Mouse (Mus musculus) olfactory bulb, adult 2 months (tissue): ENCODE results near the gene Dnah10.

Experiments
- CTCF ChIP-seq: fragments of 200-500 bp; IDR thresholded peaks from 2 replicates; pipeline ENCODE4 v1.5.1; 2012; ENCODE audit warnings: low read depth, mild to moderate bottlenecking, low read length, moderate library complexity; ENCODE audit not compliant: insufficient read depth
- POLR2A ChIP-seq: fragments of 200-500 bp; IDR thresholded peaks from 2 replicates; pipeline ENCODE4 v1.6.1; 2012; ENCODE audit warnings: mild to moderate bottlenecking, low read depth, low read length, moderate library complexity; ENCODE audit not compliant: insufficient read depth

- TF ChIP-seq CTCF (peak; percentile 57), POLR2A (no peak)
Observed at GRCm38 (mm10) chr5:124777178-124777709, 52.4 kb downstream of the Dnah10 start.
